In genomic region chr4:86395636-86396035, GRCm38 (mm10) we compare ENCODE assay signal across 24 mouse cellular contexts.
DNase-seq lines count a peak whose midpoint lies in the region; ATAC-seq and TF ChIP-seq lines count a peak whose summit lies in the region.
"Had no signal": no experiment of that assay in that cellular context is flagged by ENCODE, and none has a peak within 500 bp of the region (broad histone marks: within the 10 kb centered on the region; RNA-seq: fewer than 3 reads in every experiment).

No protein-coding gene starts in this region.

- no peak overlapping the region for H3K9ac ChIP-seq in hindbrain, postnatal 0 days (replicated peaks; ENCODE audit: low read length)
- no peak overlapping the region for H3K9ac ChIP-seq in hindbrain, embryonic 12.5 days
- H3K9ac ChIP-seq in heart, postnatal 0 days (replicated peaks; ENCODE audit: low read depth, low read length), result no peak overlapping the region
- H3K9ac ChIP-seq in limb, embryonic 12.5 days (replicated peaks), result no peak overlapping the region
- H3K9ac ChIP-seq: embryonic facial prominence, embryonic 15.5 days; hindbrain, embryonic 15.5 days; liver, embryonic 12.5 days; midbrain, embryonic 12.5 days had no signal

- WGBS in heart, embryonic 10.5 days, result 79% methylated on average over 6 of the region's 6 CpGs
- WGBS in hindbrain, postnatal 0 days, result 78% methylated on average over 6 of the region's 6 CpGs
- 84% methylated on average over 6 of the region's 6 CpGs for WGBS in hindbrain, embryonic 12.5 days
- WGBS in heart, postnatal 0 days, result 56% methylated on average over 6 of the region's 6 CpGs
- 31% methylated on average over 6 of the region's 6 CpGs for WGBS in limb, embryonic 12.5 days

- intact Hi-C loops in gastrocnemius, postnatal 36 days (cut with DNase I), result no loop called here

- peaks cover 7% of the 10 kb centered on the region; the same call in 1 of the 2 replicates for H3K4me1 ChIP-seq in heart, embryonic 10.5 days
- H3K4me1 ChIP-seq in hindbrain, postnatal 0 days (ENCODE audit: insufficient read depth, low read length), result no peaks in the 10 kb centered on the region
- H3K4me1 ChIP-seq in hindbrain, embryonic 12.5 days, result peaks cover 2% of the 10 kb centered on the region; the same call in 1 of the 2 replicates
- H3K4me1 ChIP-seq in heart, postnatal 0 days (ENCODE audit: control insufficient read depth, insufficient read depth), result peaks cover 45% of the 10 kb centered on the region
- H3K4me1 ChIP-seq in limb, embryonic 12.5 days (replicated peaks), result peaks cover 42% of the 10 kb centered on the region
- H3K4me1 ChIP-seq: embryonic facial prominence, embryonic 15.5 days; hindbrain, embryonic 15.5 days; liver, embryonic 12.5 days; midbrain, embryonic 12.5 days had no signal

- no peak overlapping the region for H3K4me2 ChIP-seq in hindbrain, postnatal 0 days (ENCODE audit: low read depth, low read length)
- H3K4me2 ChIP-seq in hindbrain, embryonic 12.5 days (replicated peaks), result no peak overlapping the region
- H3K4me2 ChIP-seq in heart, postnatal 0 days (ENCODE audit: low read depth, low read length), result no peak overlapping the region
- H3K4me2 ChIP-seq in limb, embryonic 12.5 days, result no peak overlapping the region
- H3K4me2 ChIP-seq: embryonic facial prominence, embryonic 15.5 days; hindbrain, embryonic 15.5 days; liver, embryonic 12.5 days; midbrain, embryonic 12.5 days had no signal

- no peaks in the 10 kb centered on the region for H3K27me3 ChIP-seq in heart, embryonic 10.5 days (ENCODE audit: insufficient read depth, poor library complexity, severe bottlenecking)
- no peaks in the 10 kb centered on the region for H3K27me3 ChIP-seq in hindbrain, postnatal 0 days (ENCODE audit: insufficient read depth, low read length)
- H3K27me3 ChIP-seq in hindbrain, embryonic 12.5 days, result no peaks in the 10 kb centered on the region
- no peaks in the 10 kb centered on the region for H3K27me3 ChIP-seq in heart, postnatal 0 days (ENCODE audit: control insufficient read depth, insufficient read depth, low read length)
- H3K27me3 ChIP-seq in limb, embryonic 12.5 days, result no peaks in the 10 kb centered on the region
- H3K27me3 ChIP-seq: embryonic facial prominence, embryonic 15.5 days; hindbrain, embryonic 15.5 days; liver, embryonic 12.5 days; midbrain, embryonic 12.5 days had no signal

- peak; percentile 55 to 64 for DNase-seq in heart, adult 18-20 months
- no peak for DNase-seq in heart, embryonic 10.5 days (ENCODE audit: low spot score)
- DNase-seq in hindbrain, postnatal 0 days (ENCODE audit: low spot score), result no peak
- DNase-seq in heart, postnatal 0 days (ENCODE audit: low spot score), result peak; percentile 56
- no peak for DNase-seq in embryo, embryonic 11 days
- DNase-seq in gastrocnemius, postnatal 36 days, result no peak
- DNase-seq: adrenal gland, postnatal 14 days; cerebellum, adult 8-10 months; cerebellum, postnatal 36 days; gastrocnemius, postnatal 14 days; kidney, postnatal 36 days; lung, adult 18-20 months; lung, postnatal 14 days; thymus, adult 18-20 months; thymus, postnatal 36 days had no signal

- peak; percentile 45 for ATAC-seq in hindbrain, postnatal 0 days
- no peak for ATAC-seq in hindbrain, embryonic 12.5 days (ENCODE audit: low FRiP score)
- 0 out of 2 replicates have a peak, but pooled peaks have one; percentile 45 for ATAC-seq in heart, postnatal 0 days (ENCODE audit: insufficient read depth, low read depth)
- ATAC-seq in limb, embryonic 12.5 days (ENCODE audit: insufficient number of reproducible peaks, insufficient read depth, low FRiP score, low TSS enrichment, low read depth), result peak; percentile 90
- ATAC-seq: forebrain, embryonic 14.5 days; intestine, embryonic 16.5 days; liver, embryonic 12.5 days had no signal

- no peak overlapping the region for H3K27ac ChIP-seq in heart, embryonic 10.5 days
- H3K27ac ChIP-seq in hindbrain, postnatal 0 days, result no peak overlapping the region
- H3K27ac ChIP-seq in hindbrain, embryonic 12.5 days, result no peak overlapping the region
- H3K27ac ChIP-seq in heart, postnatal 0 days (ENCODE audit: low read depth), result peak overlapping the region; percentile 55
- peak overlapping the region; percentile 79 for H3K27ac ChIP-seq in limb, embryonic 12.5 days
- H3K27ac ChIP-seq: embryonic facial prominence, embryonic 15.5 days; hindbrain, embryonic 15.5 days; left cerebral cortex, adult 2 months; liver, embryonic 12.5 days; midbrain, embryonic 12.5 days had no signal

- no peaks in the 10 kb centered on the region for H3K9me3 ChIP-seq in heart, embryonic 10.5 days
- no peaks in the 10 kb centered on the region for H3K9me3 ChIP-seq in hindbrain, postnatal 0 days (ENCODE audit: low read length)
- no peaks in the 10 kb centered on the region for H3K9me3 ChIP-seq in hindbrain, embryonic 12.5 days (replicated peaks)
- no peaks in the 10 kb centered on the region for H3K9me3 ChIP-seq in heart, postnatal 0 days (replicated peaks; ENCODE audit: control insufficient read depth, low read length)
- H3K9me3 ChIP-seq in limb, embryonic 12.5 days, result no peaks in the 10 kb centered on the region
- H3K9me3 ChIP-seq: embryonic facial prominence, embryonic 15.5 days; hindbrain, embryonic 15.5 days; liver, embryonic 12.5 days; midbrain, embryonic 12.5 days had no signal

- H3K36me3 ChIP-seq in heart, embryonic 10.5 days, result no peaks in the 10 kb centered on the region
- H3K36me3 ChIP-seq in hindbrain, postnatal 0 days (ENCODE audit: insufficient read depth, low read length), result no peaks in the 10 kb centered on the region
- no peaks in the 10 kb centered on the region for H3K36me3 ChIP-seq in hindbrain, embryonic 12.5 days
- H3K36me3 ChIP-seq in heart, postnatal 0 days (replicated peaks; ENCODE audit: control insufficient read depth, insufficient read depth, low read length), result no peaks in the 10 kb centered on the region
- H3K36me3 ChIP-seq in limb, embryonic 12.5 days, result no peaks in the 10 kb centered on the region
- H3K36me3 ChIP-seq: embryonic facial prominence, embryonic 15.5 days; hindbrain, embryonic 15.5 days; liver, embryonic 12.5 days; midbrain, embryonic 12.5 days had no signal

- no peak overlapping the region for H3K4me3 ChIP-seq in heart, embryonic 10.5 days
- H3K4me3 ChIP-seq in hindbrain, postnatal 0 days (ENCODE audit: low read length), result no peak overlapping the region
- H3K4me3 ChIP-seq in hindbrain, embryonic 12.5 days, result no peak overlapping the region
- H3K4me3 ChIP-seq in heart, postnatal 0 days (ENCODE audit: low read depth, low read length), result no peak overlapping the region
- H3K4me3 ChIP-seq in limb, embryonic 12.5 days (replicated peaks), result no peak overlapping the region
- H3K4me3 ChIP-seq: embryonic facial prominence, embryonic 15.5 days; hindbrain, embryonic 15.5 days; left cerebral cortex, adult 2 months; liver, embryonic 12.5 days; midbrain, embryonic 12.5 days had no signal

- TF ChIP-seq CTCF in hindbrain, postnatal 0 days (IDR thresholded peaks at IDR 0.05; ENCODE audit: low read depth), result no peak
- no peak for TF ChIP-seq CTCF in heart, postnatal 0 days (IDR thresholded peaks at IDR 0.05; ENCODE audit: low read depth)

- TF ChIP-seq EP300 in heart, postnatal 0 days (IDR thresholded peaks at IDR 0.05; ENCODE audit: low read depth), result 0 out of 2 replicates have a peak, but pooled peaks have one; percentile 33

Comparison
In these comparisons a context has a peak if more than half of its experiments do, and no peak if none do; other contexts are left out.
1. DNase-seq: peak in heart, adult 18-20 months (2 of 2) and heart, postnatal 0 days (single experiment); none in heart, embryonic 10.5 days (single experiment), hindbrain, postnatal 0 days (single experiment), embryo, embryonic 11 days (single experiment) and gastrocnemius, postnatal 36 days (0 of 2).
2. H3K27ac ChIP-seq: peak in heart, postnatal 0 days (single experiment) and limb, embryonic 12.5 days (single experiment); none in heart, embryonic 10.5 days (single experiment), hindbrain, postnatal 0 days (single experiment) and hindbrain, embryonic 12.5 days (single experiment).